Mouse (Mus musculus): ENCODE results near the gene Fsip1. TPM values are rescaled to one million over a fixed set of nuclear protein-coding genes. Genes with fewer than 3 reads are reported as not detected.

Gene Fsip1
- polyA plus RNA-seq, 1 experiment from 2014 or later = 2.6 TPM

- no peak for ATAC-seq
- H3K27me3 ChIP-seq (ENCODE audit: control insufficient read depth, insufficient read depth, low read depth, low read length) = no peaks in the 10 kb centered on the region
- H3K4me2 ChIP-seq (ENCODE audit: low read length) = no peak overlapping the region
- no peak overlapping the region for H3K4me3 ChIP-seq (ENCODE audit: low read depth, low read length)
- 80% methylated on average over 3 of the region's 3 CpGs for WGBS
- no peak overlapping the region for H3K27ac ChIP-seq (ENCODE audit: low read length)
- no peak overlapping the region for H3K9ac ChIP-seq (ENCODE audit: low read depth, low read length)
- H3K9me3 ChIP-seq (replicated peaks; ENCODE audit: control insufficient read depth, low read length, poor library complexity, severe bottlenecking) = no peaks in the 10 kb centered on the region
- H3K4me1 ChIP-seq (ENCODE audit: control insufficient read depth, insufficient read depth, low read length) = no peaks in the 10 kb centered on the region
- H3K36me3 ChIP-seq (ENCODE audit: control insufficient read depth, insufficient read depth, low read length) = no peaks in the 10 kb centered on the region
Measured at GRCm38 (mm10) chr2:118128313-118128712, 128.5 kb downstream of the Fsip1 start.

DNA sequence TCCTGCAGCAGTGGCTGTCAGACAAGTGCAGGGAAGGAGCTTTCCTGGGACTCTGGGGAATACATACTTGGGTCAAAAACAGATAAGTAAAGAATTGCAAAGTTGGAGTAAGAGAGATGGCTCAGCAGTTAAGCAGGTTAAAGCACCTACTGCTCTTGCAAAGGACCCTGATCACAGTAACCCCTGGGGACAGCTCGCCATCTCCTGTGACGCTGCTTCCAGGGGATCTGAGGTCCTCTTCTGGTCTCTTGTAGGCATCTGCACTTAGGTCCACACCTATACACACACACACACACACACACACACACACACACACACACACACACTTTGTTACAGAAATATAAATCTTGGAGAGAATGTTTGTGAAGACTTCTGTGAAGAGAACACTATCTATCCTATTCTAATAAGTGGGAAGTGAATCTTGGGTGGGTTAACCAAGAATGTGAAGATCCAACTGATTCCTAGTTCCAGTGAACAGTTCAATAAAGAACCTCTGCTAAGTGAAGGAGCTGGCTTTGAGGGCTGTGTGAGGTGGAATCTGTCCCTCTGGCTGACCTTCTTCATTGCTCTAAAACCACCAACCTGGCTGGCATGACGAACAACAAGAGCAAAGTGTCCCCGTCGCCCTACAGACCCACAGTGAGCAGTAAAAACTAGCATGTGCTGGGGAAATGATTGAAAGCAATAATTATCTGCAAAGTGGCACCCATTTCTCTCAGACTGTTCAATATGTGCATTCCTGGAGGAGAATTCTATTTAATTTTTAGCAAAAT is 129.1 kb downstream of the Fsip1 start:
- H3K27ac ChIP-seq (ENCODE audit: low read length) = no peak overlapping the region
- no peaks in the 10 kb centered on the region for H3K4me1 ChIP-seq (ENCODE audit: control insufficient read depth, insufficient read depth, low read length)
- ATAC-seq = no peak
- H3K9ac ChIP-seq (ENCODE audit: low read depth, low read length) = no peak overlapping the region
- no peak overlapping the region for H3K4me2 ChIP-seq (ENCODE audit: low read length)
- no peaks in the 10 kb centered on the region for H3K27me3 ChIP-seq (ENCODE audit: control insufficient read depth, insufficient read depth, low read depth, low read length)
- H3K4me3 ChIP-seq (ENCODE audit: low read depth, low read length) = no peak overlapping the region
- H3K36me3 ChIP-seq (ENCODE audit: control insufficient read depth, insufficient read depth, low read length) = no peaks in the 10 kb centered on the region
- no peaks in the 10 kb centered on the region for H3K9me3 ChIP-seq (replicated peaks; ENCODE audit: control insufficient read depth, low read length, poor library complexity, severe bottlenecking)
- 88% methylated on average over 5 of the region's 5 CpGs for WGBS

DNA sequence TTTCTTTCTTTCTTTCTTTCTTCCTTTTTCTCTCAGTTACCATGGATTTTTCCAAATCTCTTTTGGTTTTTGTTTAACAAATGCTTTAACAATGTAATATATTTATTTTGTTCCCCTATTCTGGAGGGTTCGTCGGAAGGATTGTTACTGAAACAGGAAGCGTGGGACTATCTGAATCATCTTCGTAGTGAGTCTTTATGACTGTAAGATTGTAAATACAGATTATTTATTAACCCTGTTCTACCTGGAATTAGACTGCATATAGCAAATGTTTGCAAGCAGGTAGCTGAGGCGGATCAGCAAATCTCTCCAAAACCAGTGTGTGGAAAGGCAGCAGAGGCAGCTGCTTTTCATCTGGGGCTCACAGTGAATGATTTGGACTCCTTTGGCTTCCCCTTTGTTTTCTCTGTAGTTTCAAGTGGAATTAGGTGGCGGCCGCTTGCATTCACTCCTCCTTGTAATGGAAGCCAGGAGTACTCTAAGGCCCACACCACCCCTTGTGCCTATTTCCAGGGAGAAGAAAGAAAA is 130.8 kb downstream of the Fsip1 start:
- no peak for ATAC-seq
- no peaks in the 10 kb centered on the region for H3K9me3 ChIP-seq (replicated peaks; ENCODE audit: control insufficient read depth, low read length, poor library complexity, severe bottlenecking)
- no peaks in the 10 kb centered on the region for H3K36me3 ChIP-seq (ENCODE audit: control insufficient read depth, insufficient read depth, low read length)
- H3K4me2 ChIP-seq (ENCODE audit: low read length) = no peak overlapping the region
- no peak overlapping the region for H3K27ac ChIP-seq (ENCODE audit: low read length)
- no peak overlapping the region for H3K4me3 ChIP-seq (ENCODE audit: low read depth, low read length)
- H3K4me1 ChIP-seq (ENCODE audit: control insufficient read depth, insufficient read depth, low read length) = no peaks in the 10 kb centered on the region
- no peaks in the 10 kb centered on the region for H3K27me3 ChIP-seq (ENCODE audit: control insufficient read depth, insufficient read depth, low read depth, low read length)
- H3K9ac ChIP-seq (ENCODE audit: low read depth, low read length) = no peak overlapping the region
- WGBS = 46% methylated on average over 7 of the region's 7 CpGs

DNA sequence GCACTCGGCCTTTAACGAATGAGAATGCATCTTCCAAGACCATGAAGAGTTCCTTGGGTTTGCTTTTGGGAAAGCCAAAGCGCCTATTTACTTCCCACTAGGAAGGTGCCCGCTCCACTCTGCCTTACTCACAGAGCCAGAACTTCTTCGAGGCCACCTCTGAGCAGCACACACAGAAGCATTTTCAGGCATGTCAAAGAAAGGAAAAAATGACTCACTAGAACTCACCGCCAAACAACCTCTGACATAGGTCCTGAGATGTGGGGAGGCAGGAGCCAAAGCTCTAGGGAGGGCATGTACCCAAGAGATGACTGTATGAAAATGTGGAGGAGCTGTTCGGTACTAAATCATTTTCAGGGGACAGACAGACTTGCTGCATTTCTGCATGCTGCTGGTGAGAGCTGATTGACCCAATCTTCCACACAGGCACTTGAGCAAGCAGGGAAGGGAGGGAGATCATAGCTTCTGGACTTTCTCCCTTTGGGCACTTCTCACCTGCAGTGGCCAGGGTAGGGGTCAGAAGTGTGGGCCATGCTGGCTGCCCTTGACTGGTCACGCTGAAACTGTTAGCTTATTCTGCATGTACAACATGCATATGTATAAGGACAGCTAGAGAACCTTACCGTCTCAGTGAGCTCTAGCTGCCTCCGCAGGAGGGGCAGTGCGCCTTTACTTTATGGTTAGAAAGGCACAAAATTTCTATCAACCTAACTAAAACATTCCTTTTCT is 131.4 kb downstream of the Fsip1 start:
- Histone ChIP-seq H3K9me3 (replicated peaks; ENCODE audit: control insufficient read depth, low read length, poor library complexity, severe bottlenecking) (no peaks in the 10 kb centered on the region), H3K9ac (ENCODE audit: low read depth, low read length) (no peak overlapping the region), H3K27ac (ENCODE audit: low read length) (no peak overlapping the region), H3K4me2 (ENCODE audit: low read length) (no peak overlapping the region), H3K4me1 (ENCODE audit: control insufficient read depth, insufficient read depth, low read length) (no peaks in the 10 kb centered on the region), H3K4me3 (ENCODE audit: low read depth, low read length) (no peak overlapping the region), H3K27me3 (ENCODE audit: control insufficient read depth, insufficient read depth, low read depth, low read length) (no peaks in the 10 kb centered on the region), H3K36me3 (ENCODE audit: control insufficient read depth, insufficient read depth, low read length) (no peaks in the 10 kb centered on the region)
- no peak for ATAC-seq
- 69% methylated on average over 11 of the region's 11 CpGs for WGBS

- Histone ChIP-seq H3K36me3 (ENCODE audit: control insufficient read depth, insufficient read depth, low read length) (no peaks in the 10 kb centered on the region), H3K9ac (ENCODE audit: low read depth, low read length) (no peak overlapping the region), H3K4me2 (ENCODE audit: low read length) (no peak overlapping the region), H3K9me3 (replicated peaks; ENCODE audit: control insufficient read depth, low read length, poor library complexity, severe bottlenecking) (no peaks in the 10 kb centered on the region), H3K4me3 (ENCODE audit: low read depth, low read length) (no peak overlapping the region), H3K4me1 (ENCODE audit: control insufficient read depth, insufficient read depth, low read length) (no peaks in the 10 kb centered on the region), H3K27ac (ENCODE audit: low read length) (no peak overlapping the region), H3K27me3 (ENCODE audit: control insufficient read depth, insufficient read depth, low read depth, low read length) (no peaks in the 10 kb centered on the region)
- WGBS = 80% methylated on average over 7 of the region's 7 CpGs
- no peak for ATAC-seq
Measured at GRCm38 (mm10) chr2:118124437-118124836, 132.3 kb downstream of the Fsip1 start.

DNA sequence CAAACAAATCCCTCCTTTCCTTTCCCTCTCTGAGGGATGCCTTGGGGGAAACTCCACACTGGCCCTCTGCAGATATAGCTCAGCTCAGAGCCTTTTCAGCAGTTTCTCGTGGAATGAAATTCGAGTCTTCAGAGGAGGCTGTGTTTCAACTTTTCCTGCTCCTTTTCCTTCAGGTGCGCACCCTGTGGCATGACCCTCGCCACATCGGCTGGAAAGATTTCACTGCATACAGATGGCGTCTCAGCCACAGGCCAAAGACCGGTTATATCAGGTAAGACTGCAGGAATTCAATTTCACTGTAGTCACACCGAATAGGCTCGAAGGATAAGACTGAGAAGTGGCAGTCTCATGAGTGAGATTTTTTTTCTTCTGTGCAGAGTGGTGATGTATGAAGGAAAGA is 133.0 kb downstream of the Fsip1 start:
- H3K9me3 ChIP-seq (replicated peaks; ENCODE audit: control insufficient read depth, low read length, poor library complexity, severe bottlenecking) = no peaks in the 10 kb centered on the region
- no peak overlapping the region for H3K4me2 ChIP-seq (ENCODE audit: low read length)
- H3K4me3 ChIP-seq (ENCODE audit: low read depth, low read length) = no peak overlapping the region
- H3K4me1 ChIP-seq (ENCODE audit: control insufficient read depth, insufficient read depth, low read length) = no peaks in the 10 kb centered on the region
- 89% methylated on average over 9 of the region's 9 CpGs for WGBS
- H3K9ac ChIP-seq (ENCODE audit: low read depth, low read length) = no peak overlapping the region
- no peaks in the 10 kb centered on the region for H3K27me3 ChIP-seq (ENCODE audit: control insufficient read depth, insufficient read depth, low read depth, low read length)
- no peaks in the 10 kb centered on the region for H3K36me3 ChIP-seq (ENCODE audit: control insufficient read depth, insufficient read depth, low read length)
- ATAC-seq = no peak
- no peak overlapping the region for H3K27ac ChIP-seq (ENCODE audit: low read length)

DNA sequence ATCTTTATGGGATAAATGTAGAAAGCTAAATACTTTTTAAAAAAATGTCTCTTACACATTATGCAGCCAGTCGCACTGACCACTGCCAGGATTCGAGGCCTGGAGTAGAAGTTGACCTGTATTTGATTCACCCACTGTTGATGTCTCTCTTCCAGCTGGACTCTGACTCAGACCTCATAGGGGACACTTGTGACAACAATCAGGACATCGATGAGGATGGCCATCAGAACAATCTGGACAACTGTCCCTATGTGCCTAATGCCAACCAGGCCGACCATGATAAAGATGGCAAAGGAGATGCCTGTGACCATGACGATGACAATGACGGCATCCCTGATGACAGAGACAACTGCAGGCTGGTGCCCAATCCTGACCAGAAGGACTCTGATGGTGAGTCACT is 134.5 kb downstream of the Fsip1 start:
- H3K9ac ChIP-seq (ENCODE audit: low read depth, low read length) = no peak overlapping the region
- no peaks in the 10 kb centered on the region for H3K4me1 ChIP-seq (ENCODE audit: control insufficient read depth, insufficient read depth, low read length)
- H3K4me2 ChIP-seq (ENCODE audit: low read length) = no peak overlapping the region
- 95% methylated on average over 6 of the region's 6 CpGs for WGBS
- H3K9me3 ChIP-seq (replicated peaks; ENCODE audit: control insufficient read depth, low read length, poor library complexity, severe bottlenecking) = no peaks in the 10 kb centered on the region
- ATAC-seq = no peak
- no peak overlapping the region for H3K27ac ChIP-seq (ENCODE audit: low read length)
- no peak overlapping the region for H3K4me3 ChIP-seq (ENCODE audit: low read depth, low read length)
- H3K27me3 ChIP-seq (ENCODE audit: control insufficient read depth, insufficient read depth, low read depth, low read length) = no peaks in the 10 kb centered on the region
- H3K36me3 ChIP-seq (ENCODE audit: control insufficient read depth, insufficient read depth, low read length) = no peaks in the 10 kb centered on the region

GRCm38 (mm10) chr2:118120751-118121150 is 136.0 kb downstream of the Fsip1 start:
- ATAC-seq = no peak
- 91% methylated on average over 7 of the region's 7 CpGs for WGBS
- no peak overlapping the region for H3K4me3 ChIP-seq (ENCODE audit: low read depth, low read length)

DNA sequence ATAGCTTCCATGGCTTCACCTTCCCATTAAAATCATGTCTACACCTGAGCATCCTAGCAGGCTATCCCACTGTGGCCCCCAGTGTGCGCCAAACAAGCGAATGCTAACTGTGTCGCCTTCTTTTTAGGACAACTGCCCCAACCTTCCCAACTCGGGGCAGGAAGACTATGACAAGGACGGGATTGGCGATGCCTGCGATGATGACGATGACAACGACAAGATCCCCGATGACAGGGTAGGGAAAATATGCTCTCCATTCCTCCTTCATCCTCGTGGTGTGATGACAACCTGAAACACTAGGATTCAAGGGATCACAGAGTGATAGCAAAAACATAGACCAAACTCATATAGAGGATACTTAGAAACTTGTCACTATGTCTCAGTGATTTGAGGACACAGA is 136.7 kb downstream of the Fsip1 start:
- no peak for ATAC-seq
- H3K36me3 ChIP-seq (ENCODE audit: control insufficient read depth, insufficient read depth, low read length) = no peaks in the 10 kb centered on the region
- 96% methylated on average over 11 of the region's 11 CpGs for WGBS
- H3K4me2 ChIP-seq (ENCODE audit: low read length) = no peak overlapping the region
- H3K4me3 ChIP-seq (ENCODE audit: low read depth, low read length) = no peak overlapping the region
- no peaks in the 10 kb centered on the region for H3K27me3 ChIP-seq (ENCODE audit: control insufficient read depth, insufficient read depth, low read depth, low read length)
- no peak overlapping the region for H3K27ac ChIP-seq (ENCODE audit: low read length)
- H3K9me3 ChIP-seq (replicated peaks; ENCODE audit: control insufficient read depth, low read length, poor library complexity, severe bottlenecking) = no peaks in the 10 kb centered on the region
- peaks cover 7% of the 10 kb centered on the region; the same call in 1 of the 2 replicates for H3K4me1 ChIP-seq (ENCODE audit: control insufficient read depth, insufficient read depth, low read length)
- no peak overlapping the region for H3K9ac ChIP-seq (ENCODE audit: low read depth, low read length)

More at GRCm38 (mm10) chr2:118120751-118121150, 136.0 kb downstream of the Fsip1 start:
- no peaks in the 10 kb centered on the region for H3K9me3 ChIP-seq (replicated peaks; ENCODE audit: control insufficient read depth, low read length, poor library complexity, severe bottlenecking)
- H3K27me3 ChIP-seq (ENCODE audit: control insufficient read depth, insufficient read depth, low read depth, low read length) = no peaks in the 10 kb centered on the region
- H3K36me3 ChIP-seq (ENCODE audit: control insufficient read depth, insufficient read depth, low read length) = no peaks in the 10 kb centered on the region
- H3K9ac ChIP-seq (ENCODE audit: low read depth, low read length) = no peak overlapping the region
- peaks cover 4% of the 10 kb centered on the region; the same call in 1 of the 2 replicates for H3K4me1 ChIP-seq (ENCODE audit: control insufficient read depth, insufficient read depth, low read length)
- no peak overlapping the region for H3K4me2 ChIP-seq (ENCODE audit: low read length)
- H3K27ac ChIP-seq (ENCODE audit: low read length) = no peak overlapping the region
